Mouse (Mus musculus) layer of hippocampus, postnatal 36 days (tissue): ENCODE data around the gene 1600002K03Rik. TPM values are rescaled to one million over a fixed set of nuclear protein-coding genes. Genes with fewer than 3 reads are reported as not detected.
A peak's percentile ranks its signal among the peaks of the same experiment; 100 is the strongest.

Experiments
- DNase-seq, 2 experiments: peaks; one replicate each; pipeline ENCODE4 v3.0.0; 2022
- total RNA-seq, 2 experiments: library from RNA; stranded (reverse); gene quantifications; 2 replicates each; pipeline ENCODE4 v1.2.3; 2021

Gene 1600002K03Rik
- total RNA-seq, 2 experiments from 2014 or later: 6.4 to 6.9 TPM

DNA sequence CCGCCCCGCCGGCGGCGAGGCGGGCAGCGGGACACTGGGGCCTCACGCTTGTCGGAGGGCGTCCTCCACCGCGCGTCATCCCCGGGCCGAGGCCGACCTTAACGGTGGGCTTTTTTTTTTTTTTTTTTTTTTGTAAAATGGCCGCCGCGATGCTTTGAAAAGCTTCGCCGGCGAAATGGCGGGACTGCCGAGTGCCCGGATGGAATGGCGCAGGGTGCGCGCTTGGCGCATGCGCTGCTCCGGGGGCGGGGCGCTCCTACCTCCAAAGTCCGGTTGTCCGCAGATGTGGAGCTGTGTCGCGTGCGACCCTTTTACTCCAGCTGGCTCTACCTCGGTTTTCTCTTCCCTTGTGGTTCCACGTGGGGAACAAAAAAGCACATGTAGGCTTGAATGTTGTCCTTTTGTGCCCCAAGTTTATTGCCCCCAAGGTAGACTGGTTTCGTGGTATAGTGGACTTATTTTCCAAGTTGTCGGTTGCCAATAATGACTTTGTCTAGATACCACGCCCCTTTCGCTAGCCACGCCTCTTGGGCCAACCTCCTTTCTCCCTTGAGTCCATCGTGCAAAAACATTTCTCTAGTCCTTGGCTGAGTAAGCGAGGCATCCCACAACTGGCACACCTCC lies 4.6 kb upstream of the 1600002K03Rik start:
- DNase-seq: peak; percentile 91 to 92

GRCm38 (mm10) chr10:80169070-80169469 lies 3.7 kb upstream of the 1600002K03Rik start:
- no peak for DNase-seq

GRCm38 (mm10) chr10:80169651-80170050 lies 3.1 kb upstream of the 1600002K03Rik start:
- DNase-seq: no peak

GRCm38 (mm10) chr10:80170052-80170451 lies 2.7 kb upstream of the 1600002K03Rik start:
- DNase-seq: no peak

- DNase-seq: no peak
Measured at GRCm38 (mm10) chr10:80170601-80171021, 2.1 kb upstream of the 1600002K03Rik start.

DNA sequence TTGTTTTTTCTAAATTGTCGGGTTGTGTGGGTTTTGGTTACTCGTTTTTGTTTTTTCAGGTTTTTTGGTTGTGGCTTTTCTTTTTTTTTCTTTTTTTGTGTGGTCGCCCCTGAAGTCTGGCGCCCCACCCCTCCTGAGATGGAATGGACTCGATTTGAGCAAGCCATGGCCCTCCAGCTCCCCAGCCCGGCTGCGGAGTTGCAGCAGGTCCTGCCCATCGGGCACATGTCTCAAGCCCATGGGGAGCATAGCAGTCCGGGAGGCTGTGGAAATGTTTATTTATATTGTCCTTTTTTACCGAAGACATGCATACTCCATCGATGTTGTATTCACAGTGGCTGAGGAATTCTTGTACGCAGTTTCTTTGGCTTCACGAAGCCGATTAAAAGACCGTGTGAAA lies 1.5 kb upstream of the 1600002K03Rik start:
- no peak for DNase-seq

GRCm38 (mm10) chr10:80171760-80172526 lies 801 bp upstream of the 1600002K03Rik start:
- DNase-seq: no peak

GRCm38 (mm10) chr10:80173358-80173757 lies 614 bp downstream of the 1600002K03Rik start:
- no peak for DNase-seq

DNA sequence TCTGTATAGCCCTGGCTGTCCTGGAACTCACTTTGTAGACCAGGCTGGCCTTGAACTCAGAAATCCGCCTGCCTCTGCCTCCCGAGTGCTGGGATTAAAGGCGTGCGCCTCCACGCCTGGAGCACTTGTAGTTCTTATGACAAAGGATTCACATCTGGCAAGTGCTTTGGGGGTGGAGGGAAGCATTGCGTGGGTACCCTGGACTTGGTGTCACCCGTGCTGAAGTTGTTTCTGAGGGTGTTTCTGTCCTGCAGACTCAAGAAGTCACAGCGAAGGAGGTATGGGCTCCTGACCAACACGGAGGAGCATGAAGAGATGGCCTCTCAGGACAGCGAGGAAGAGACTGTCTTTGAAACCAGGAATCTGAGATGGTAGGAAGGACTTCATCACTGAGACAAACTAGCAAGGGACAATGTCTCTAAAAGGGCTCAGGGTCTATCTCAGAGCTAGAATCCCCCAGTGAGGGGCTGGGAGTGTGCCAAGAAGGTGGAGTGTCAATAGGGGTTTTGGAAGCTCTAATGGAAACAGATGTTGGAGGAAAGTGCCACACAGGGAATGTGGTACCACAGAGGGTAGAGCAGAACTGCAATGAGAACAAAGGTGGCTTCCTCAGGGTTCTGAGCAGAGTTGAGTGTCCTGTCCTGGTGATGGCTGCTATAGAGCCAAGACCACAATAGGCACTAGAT lies 1.4 kb downstream of the 1600002K03Rik start:
- DNase-seq: no peak

DNA sequence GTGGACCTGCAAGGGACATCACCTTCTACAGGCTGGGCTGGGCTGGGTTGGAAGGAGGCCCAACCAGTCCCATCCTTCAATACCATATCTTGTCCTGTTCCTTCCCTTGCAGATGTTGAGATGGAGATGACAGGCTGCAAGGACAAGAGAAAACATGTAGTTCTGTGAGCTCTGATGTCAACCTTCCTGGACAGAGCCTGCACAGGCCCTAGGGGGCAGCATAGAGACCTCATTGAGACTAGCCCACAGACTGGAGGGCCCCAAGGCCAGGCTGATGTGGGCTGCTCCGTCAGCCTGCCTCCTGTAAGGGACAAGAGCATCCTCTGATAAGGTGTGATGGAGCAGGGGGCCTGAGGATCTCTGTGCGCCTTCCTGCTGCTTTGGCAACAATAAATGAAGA lies 2.0 kb downstream of the 1600002K03Rik start:
- DNase-seq: no peak

GRCm38 (mm10) chr10:80175536-80176269 lies 3.0 kb downstream of the 1600002K03Rik start:
- no peak for DNase-seq

GRCm38 (mm10) chr10:80176270-80176834 lies 3.6 kb downstream of the 1600002K03Rik start:
- DNase-seq: no peak

- no peak for DNase-seq
Measured at GRCm38 (mm10) chr10:80177441-80178279, 4.9 kb downstream of the 1600002K03Rik start.

- DNase-seq: peak in 1 of 2 experiments; percentile 55
Measured at GRCm38 (mm10) chr10:80179068-80180051, 6.6 kb downstream of the 1600002K03Rik start, which contains the start of gene Efna2. Efna2 (plus strand) TSS chr10:80179482.

DNA sequence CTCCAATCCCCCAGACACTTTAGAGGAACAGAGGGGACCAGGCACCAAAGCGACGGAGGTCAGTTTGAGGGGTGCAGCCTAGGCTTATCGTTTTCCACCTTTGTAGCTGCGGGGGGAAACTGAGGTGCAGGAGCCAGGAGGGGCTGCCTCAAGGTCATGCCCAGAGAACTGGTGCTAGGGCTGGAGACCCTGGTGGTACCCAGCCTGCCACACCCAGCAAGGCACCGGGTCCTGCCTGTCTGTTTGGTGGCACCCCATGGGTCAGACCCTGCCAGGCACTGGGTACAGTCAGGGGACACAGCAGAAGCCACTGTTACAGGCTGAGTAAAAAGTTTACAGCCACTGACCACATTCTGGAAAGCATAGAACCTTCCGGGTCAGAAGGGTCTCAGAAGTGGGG lies 7.5 kb downstream of the 1600002K03Rik start:
- no peak for DNase-seq

GRCm38 (mm10) chr10:80180823-80181222 lies 8.1 kb downstream of the 1600002K03Rik start:
- DNase-seq: no peak

- DNase-seq: no peak
Measured at GRCm38 (mm10) chr10:80182547-80182946, 9.8 kb downstream of the 1600002K03Rik start.

- no peak for DNase-seq
Measured at GRCm38 (mm10) chr10:80186649-80187048, 13.9 kb downstream of the 1600002K03Rik start.

GRCm38 (mm10) chr10:80187739-80188138 lies 15.0 kb downstream of the 1600002K03Rik start:
- DNase-seq: no peak

- DNase-seq: no peak
Measured at GRCm38 (mm10) chr10:80188453-80189024, 15.8 kb downstream of the 1600002K03Rik start.
